ENCODE assay signal across 14 mouse cellular contexts in the genomic region with DNA sequence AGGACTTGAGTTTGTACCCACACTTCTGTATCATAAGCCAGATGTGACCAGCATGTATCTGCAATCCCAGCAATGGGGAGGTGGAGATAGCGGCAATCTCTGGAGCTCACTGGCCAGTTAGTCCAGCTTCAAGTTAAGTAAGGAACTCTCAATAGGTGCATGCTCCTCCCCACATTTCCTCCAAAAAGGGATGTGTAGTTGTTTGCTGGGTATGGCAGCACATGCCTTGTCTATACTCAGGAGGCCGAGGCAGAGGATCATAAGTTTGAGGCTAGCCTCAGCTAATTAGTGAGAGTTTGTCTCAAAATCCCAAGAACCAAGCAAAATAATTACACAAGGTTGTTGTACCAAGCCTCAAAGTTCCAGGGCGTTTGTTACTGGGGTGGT.
DNase-seq lines count a peak whose midpoint lies in the region; ATAC-seq and TF ChIP-seq lines count a peak whose summit lies in the region.
"Had no signal": no experiment of that assay in that cellular context is flagged by ENCODE, and none has a peak within 500 bp of the region (broad histone marks: within the 10 kb centered on the region; RNA-seq: fewer than 3 reads in every experiment).

No protein-coding gene starts in this region.

- peak overlapping the region; percentile 89 for H3K27ac ChIP-seq in left cerebral cortex, adult 2 months
- peak overlapping the region; percentile 74 for H3K27ac ChIP-seq in forebrain, embryonic 12.5 days
- H3K27ac ChIP-seq in hindbrain, embryonic 14.5 days: peak overlapping the region; percentile 77
- H3K27ac ChIP-seq in neural tube, embryonic 14.5 days (ENCODE audit: low read depth, low read length): peak overlapping the region; percentile 75
- H3K27ac ChIP-seq: kidney, postnatal 0 days had no signal

- H3K9ac ChIP-seq in forebrain, embryonic 12.5 days: no peak overlapping the region
- no peak overlapping the region for H3K9ac ChIP-seq in hindbrain, embryonic 14.5 days
- no peak overlapping the region for H3K9ac ChIP-seq in neural tube, embryonic 14.5 days (replicated peaks; ENCODE audit: low read depth, low read length)
- H3K9ac ChIP-seq: heart, embryonic 13.5 days had no signal

- no peak overlapping the region for H3K4me2 ChIP-seq in forebrain, embryonic 12.5 days
- H3K4me2 ChIP-seq in hindbrain, embryonic 14.5 days (replicated peaks): no peak overlapping the region
- no peak overlapping the region for H3K4me2 ChIP-seq in neural tube, embryonic 14.5 days (ENCODE audit: low read depth, low read length)
- H3K4me2 ChIP-seq: heart, embryonic 13.5 days had no signal

- WGBS in forebrain, embryonic 12.5 days: 91% methylated on average over 3 of the region's 3 CpGs
- WGBS in hindbrain, embryonic 14.5 days: 88% methylated on average over 3 of the region's 3 CpGs
- WGBS in neural tube, embryonic 14.5 days: 79% methylated on average over 3 of the region's 3 CpGs

- H3K4me1 ChIP-seq in forebrain, embryonic 12.5 days: peaks cover 35% of the 10 kb centered on the region
- H3K4me1 ChIP-seq in hindbrain, embryonic 14.5 days (replicated peaks; ENCODE audit: control insufficient read depth, insufficient read depth, low read length): peaks cover 42% of the 10 kb centered on the region
- peaks cover 35% of the 10 kb centered on the region for H3K4me1 ChIP-seq in neural tube, embryonic 14.5 days (ENCODE audit: control insufficient read depth, insufficient read depth, low read length)

- intact Hi-C loops in left cerebral cortex, adult 2 months (cut with DNase I): no loop called here

- no peak for DNase-seq in left cerebral cortex, adult 2 months (ENCODE audit: extremely low spot score in 1 of 2, low spot score in 2 of 2)
- DNase-seq in left cerebral cortex, adult 8-10 months (ENCODE audit: low spot score in 2 of 2): no peak
- DNase-seq in hindbrain, embryonic 14.5 days (ENCODE audit: low spot score): no peak
- DNase-seq in spleen, postnatal 14 days (ENCODE audit: low spot score in 2 of 2): no peak
- DNase-seq in cerebellum, postnatal 36 days: no peak
- no peak for DNase-seq in frontal cortex, adult 2 months (ENCODE audit: extremely low spot score in 1 of 2, low spot score in 1 of 2)
- DNase-seq: cerebellum, adult 9-10 months; gastrocnemius, postnatal 10 days; lung, postnatal 36 days had no signal

- H3K36me3 ChIP-seq in forebrain, embryonic 12.5 days (replicated peaks): no peaks in the 10 kb centered on the region
- H3K36me3 ChIP-seq in hindbrain, embryonic 14.5 days (replicated peaks; ENCODE audit: control insufficient read depth, insufficient read depth): no peaks in the 10 kb centered on the region
- H3K36me3 ChIP-seq in neural tube, embryonic 14.5 days (ENCODE audit: control insufficient read depth, insufficient read depth, low read length): no peaks in the 10 kb centered on the region
- H3K36me3 ChIP-seq: embryonic facial prominence, embryonic 10.5 days; heart, embryonic 13.5 days had no signal

- ATAC-seq in forebrain, embryonic 12.5 days (ENCODE audit: low FRiP score): no peak
- no peak for ATAC-seq in hindbrain, embryonic 14.5 days (ENCODE audit: low FRiP score)
- ATAC-seq in neural tube, embryonic 14.5 days (ENCODE audit: low read depth): no peak

- no peaks in the 10 kb centered on the region for H3K9me3 ChIP-seq in forebrain, embryonic 12.5 days
- no peaks in the 10 kb centered on the region for H3K9me3 ChIP-seq in hindbrain, embryonic 14.5 days (ENCODE audit: control insufficient read depth, low read length)
- H3K9me3 ChIP-seq in neural tube, embryonic 14.5 days (ENCODE audit: control insufficient read depth, low read length): no peaks in the 10 kb centered on the region
- H3K9me3 ChIP-seq: heart, embryonic 13.5 days had no signal

- no peak for TF ChIP-seq CTCF in left cerebral cortex, adult 2 months (IDR thresholded peaks at IDR 0.05)

- H3K4me3 ChIP-seq in left cerebral cortex, adult 2 months: no peak overlapping the region
- no peak overlapping the region for H3K4me3 ChIP-seq in forebrain, embryonic 12.5 days (replicated peaks)
- no peak overlapping the region for H3K4me3 ChIP-seq in hindbrain, embryonic 14.5 days (replicated peaks; ENCODE audit: low read length)
- no peak overlapping the region for H3K4me3 ChIP-seq in neural tube, embryonic 14.5 days (ENCODE audit: low read depth, low read length)
- H3K4me3 ChIP-seq: embryonic facial prominence, embryonic 10.5 days; heart, embryonic 13.5 days had no signal

- no peaks in the 10 kb centered on the region for H3K27me3 ChIP-seq in forebrain, embryonic 12.5 days
- H3K27me3 ChIP-seq in hindbrain, embryonic 14.5 days (ENCODE audit: control insufficient read depth, insufficient read depth, low read length): no peaks in the 10 kb centered on the region
- H3K27me3 ChIP-seq in neural tube, embryonic 14.5 days (ENCODE audit: control insufficient read depth, insufficient read depth, low read length): no peaks in the 10 kb centered on the region
